Mouse (Mus musculus) CH12.LX (cell line): ENCODE results near the gene Pex7. TPM values are rescaled to one million over a fixed set of nuclear protein-coding genes. Genes with fewer than 3 reads are reported as not detected.

ENCODE experiments used
- DNase-seq: peaks from one replicate; pipeline ENCODE4 v3.0.0-alpha.2; 2013; ENCODE audit errors: extremely low read depth
- H3K27ac ChIP-seq: 2 replicates; pipeline ENCODE4 v1.5.1; 2012; ENCODE audit warnings: low read depth, mild to moderate bottlenecking, control low read depth, moderate library complexity; ENCODE audit not compliant: insufficient read depth
- H3K27me3 ChIP-seq: replicated peaks from 2 replicates; pipeline ENCODE3; 2012; ENCODE audit warnings: inconsistent platforms
- H3K36me3 ChIP-seq, 2 experiments: replicated peaks in 1 of 2; 2 replicates each; pipeline versions ENCODE3 to v1.6.1; 2012; ENCODE audit warnings: inconsistent platforms in 1 of 2, low read length in 1 of 2, mild to moderate bottlenecking in 1 of 2, mixed read lengths in 1 of 2, moderate library complexity in 1 of 2; ENCODE audit not compliant: control insufficient read depth in 1 of 2, insufficient read depth in 1 of 2
- H3K4me1 ChIP-seq, 2 experiments: 2 replicates each; pipeline ENCODE4 v1.6.1; 2012; ENCODE audit warnings: inconsistent platforms in 1 of 2, moderate library complexity in 1 of 2; ENCODE audit not compliant: insufficient read depth in 2 of 2, control insufficient read depth in 1 of 2
- H3K4me2 ChIP-seq: 2 replicates; pipeline ENCODE4 v1.6.1; 2012; ENCODE audit warnings: low read depth, mild to moderate bottlenecking, control low read depth; ENCODE audit not compliant: poor library complexity, insufficient read depth, severe bottlenecking
- H3K4me3 ChIP-seq, 3 experiments: fragments of 150-350 bp in 1 of 3; sonication (generic) in 1 of 3; replicated peaks in 1 of 3; 2 replicates each; pipeline versions ENCODE3 to v1.5.1; 2011 to 2012; ENCODE audit warnings: low read depth in 2 of 3, low read length in 2 of 3, mild to moderate bottlenecking in 2 of 3, moderate library complexity in 2 of 3, control low read depth in 1 of 3, improper control_type of control experiment in 1 of 3, inconsistent platforms in 1 of 3, mixed read lengths in 1 of 3; ENCODE audit not compliant: poor library complexity in 1 of 3
- H3K79me2 ChIP-seq: replicated peaks from 2 replicates; pipeline ENCODE4 v1.6.1; 2012; ENCODE audit warnings: mild to moderate bottlenecking, moderate library complexity; ENCODE audit not compliant: control insufficient read depth, poor library complexity, insufficient read depth, severe bottlenecking; ENCODE audit errors: extremely low read depth
- H3K9ac ChIP-seq: 2 replicates; pipeline ENCODE4 v1.6.1; 2012; ENCODE audit warnings: low read depth, mild to moderate bottlenecking, control low read depth, moderate library complexity; ENCODE audit not compliant: insufficient read depth
- H3K9me3 ChIP-seq: replicated peaks from 2 replicates; pipeline ENCODE3; 2012; ENCODE audit warnings: low read length, inconsistent platforms, mixed read lengths
- BHLHE40 ChIP-seq: IDR thresholded peaks from 2 replicates; pipeline ENCODE4 v1.6.1; 2011; ENCODE audit warnings: mild to moderate bottlenecking, low read depth, low read length, improper control_type of control experiment
- CTCF ChIP-seq, 2 experiments: IDR thresholded peaks in 1 of 2; conservative IDR thresholded peaks in 1 of 2; 2 replicates each; pipeline ENCODE4 v1.5.1; 2011 to 2012; ENCODE audit warnings: low read depth in 2 of 2, low read length in 2 of 2, improper control_type of control experiment in 1 of 2, inconsistent platforms in 1 of 2, mild to moderate bottlenecking in 1 of 2, moderate library complexity in 1 of 2
- ETS1 ChIP-seq: conservative IDR thresholded peaks from 2 replicates; pipeline ENCODE4 v1.6.1; 2012; ENCODE audit warnings: low read depth, mild to moderate bottlenecking, inconsistent platforms, low read length, improper control_type of control experiment, moderate library complexity
- GABPA ChIP-seq: IDR thresholded peaks from 2 replicates; pipeline ENCODE4 v1.6.1; 2012; ENCODE audit warnings: low read depth, low read length, improper control_type of control experiment, inconsistent platforms; ENCODE audit not compliant: insufficient replicate concordance
- IRF4 ChIP-seq: IDR thresholded peaks from 2 replicates; pipeline ENCODE4 v1.6.1; 2014; ENCODE audit warnings: low read depth, mild to moderate bottlenecking, inconsistent platforms, low read length, improper control_type of control experiment
- MAX ChIP-seq: IDR thresholded peaks from 2 replicates; pipeline ENCODE4 v1.6.1; 2011; ENCODE audit warnings: low read length, improper control_type of control experiment
- MAZ ChIP-seq: IDR thresholded peaks from 2 replicates; pipeline ENCODE4 v1.6.1; 2012; ENCODE audit warnings: low read depth, mild to moderate bottlenecking, inconsistent platforms, low read length, improper control_type of control experiment, moderate library complexity
- MEF2A ChIP-seq: IDR thresholded peaks from 2 replicates; pipeline ENCODE4 v1.6.1; 2014; ENCODE audit warnings: low read depth, mild to moderate bottlenecking, inconsistent platforms, low read length, improper control_type of control experiment, borderline replicate concordance
- MXI1 ChIP-seq: IDR thresholded peaks from 2 replicates; pipeline ENCODE4 v1.6.1; 2011; ENCODE audit warnings: mild to moderate bottlenecking, low read depth, low read length, improper control_type of control experiment
- MYC ChIP-seq: IDR thresholded peaks from 2 replicates; pipeline ENCODE4 v1.6.1; 2011; ENCODE audit warnings: low read depth, mild to moderate bottlenecking, improper control_type of control experiment, low read length
- POLR2A ChIP-seq: IDR thresholded peaks from 2 replicates; pipeline ENCODE4 v1.6.1; 2011; ENCODE audit warnings: low read depth, mild to moderate bottlenecking, improper control_type of control experiment, low read length
- SMC3 ChIP-seq: IDR thresholded peaks from 2 replicates; pipeline ENCODE4 v1.6.1; 2011; ENCODE audit warnings: low read depth, low read length, improper control_type of control experiment
- TCF12 ChIP-seq: IDR thresholded peaks from 2 replicates; pipeline ENCODE4 v1.6.1; 2014; ENCODE audit warnings: low read depth, mild to moderate bottlenecking, inconsistent platforms, low read length, improper control_type of control experiment
- ZNF384 ChIP-seq: IDR thresholded peaks from 2 replicates; pipeline ENCODE4 v1.6.1; 2012; ENCODE audit warnings: low read depth, low read length, improper control_type of control experiment, inconsistent platforms
- dilution Hi-C: fragments of 300-500 bp; cut with MboI; formaldehyde crosslinking; loops from 2 replicates; pipeline ENCODE4 v1.14.3; 2020; ENCODE audit warnings: low sequenced_read_pairs; ENCODE audit not compliant: extremely low pct_unique_long_range_greater_than_20kb, extremely low pct_ligation_motif_present
- in situ Hi-C: fragments of 300-500 bp; cut with MboI; formaldehyde crosslinking; loops from 3 replicates; pipeline ENCODE4 v1.14.3; 2019; ENCODE audit warnings: low sequenced_read_pairs, low pct_ligation_motif_present, low pct_unique_long_range_greater_than_20kb, mixed read lengths
- polyA plus RNA-seq: library from polyadenylated mRNA; unstranded; fragments of >175 nt; gene quantifications from 2 replicates; pipeline ENCODE4 v1.2.1, GENCODE M21; 2012; ENCODE audit warnings: low read depth; ENCODE audit not compliant: insufficient read length
- total RNA-seq, 2 experiments: library from RNA; depleted of rRNA; stranded (reverse); fragments of 300-350 nt in 1 of 2; fragments of >200 nt in 1 of 2; gene quantifications; 2 replicates each; pipeline ENCODE4 v1.2.3; 2012 to 2014

The Pex7 gene
- total and polyA plus RNA-seq, 3 experiments: 26.5 to 53.6 (median 30.2) TPM

GRCm38 (mm10) chr10:19941063-19941462, 33.6 kb upstream of the Pex7 start:
- Histone ChIP-seq H3K79me2 (peaks cover 73% of the 10 kb centered on the region), H3K27ac (peak overlapping the region; percentile 56)
- in situ Hi-C loops: no loop called here

GRCm38 (mm10) chr10:19940626-19941025, 33.1 kb upstream of the Pex7 start:
- H3K36me3 ChIP-seq: peaks cover 20 to 49% of the 10 kb centered on the region in 2 experiments
- H3K9ac ChIP-seq: peak overlapping the region; percentile 90
- peaks cover 13 to 69% of the 10 kb centered on the region in 2 experiments for H3K4me1 ChIP-seq
- in situ Hi-C loops: no loop called here
- DNase-seq: no peak
- H3K27me3 ChIP-seq: no peaks in the 10 kb centered on the region
- peak overlapping the region; percentile 34; the same call in 1 of the 2 replicates for H3K27ac ChIP-seq
- dilution Hi-C loops: no loop called here
- H3K4me2 ChIP-seq: peak overlapping the region; percentile 74
- peaks cover 73% of the 10 kb centered on the region for H3K79me2 ChIP-seq
- peak overlapping the region in 2 of 3 experiments; percentile 3 to 16 for H3K4me3 ChIP-seq
- TF ChIP-seq MAZ (0 out of 2 replicates have a peak, but pooled peaks have one; percentile 43), MAX (no peak)
- H3K9me3 ChIP-seq: no peaks in the 10 kb centered on the region

More at GRCm38 (mm10) chr10:19941063-19941462, 33.6 kb upstream of the Pex7 start:
- Histone ChIP-seq H3K9me3 (no peaks in the 10 kb centered on the region), H3K27me3 (no peaks in the 10 kb centered on the region), H3K4me3 (no peak overlapping the region), H3K4me2 (peak overlapping the region; percentile 52), H3K36me3 (peaks cover 20 to 53% of the 10 kb centered on the region in 2 experiments), H3K9ac (peak overlapping the region; percentile 16; the same call in 1 of the 2 replicates), H3K4me1 (peaks cover 13 to 72% of the 10 kb centered on the region in 2 experiments)
- TF ChIP-seq ZNF384 (no peak), TCF12 (0 out of 2 replicates have a peak, but pooled peaks have one; percentile 19), SMC3 (peak; percentile 10; the same call in 1 of the 2 replicates), CTCF (conservative IDR thresholded peaks at IDR 0.05 in 1 of 2, IDR thresholded peaks at IDR 0.05 in 1 of 2; ENCODE audit: low read depth in 2 of 2, low read length in 2 of 2) (peak in 1 of 2 experiments; percentile 26; a peak in 2 of 4 replicates), ETS1 (0 out of 2 replicates have a peak, but pooled peaks have one; percentile 26), MEF2A (0 out of 2 replicates have a peak, but pooled peaks have one; percentile 40), IRF4 (no peak), MXI1 (no peak), MYC (peak; percentile 62)
- dilution Hi-C loops: no loop called here
- no peak for DNase-seq

- H3K79me2 ChIP-seq: peaks cover 73% of the 10 kb centered on the region
- peaks cover 13 to 67% of the 10 kb centered on the region in 2 experiments for H3K4me1 ChIP-seq
- dilution Hi-C loops: no loop called here
Measured at GRCm38 (mm10) chr10:19940127-19940526, 32.6 kb upstream of the Pex7 start.

More at GRCm38 (mm10) chr10:19940127-19940526, 32.6 kb upstream of the Pex7 start:
- in situ Hi-C loops: no loop called here
- Histone ChIP-seq H3K27ac (peak overlapping the region; percentile 63), H3K9ac (peak overlapping the region; percentile 90), H3K9me3 (no peaks in the 10 kb centered on the region), H3K4me3 (peak overlapping the region in 2 of 3 experiments; percentile 0 to 19), H3K36me3 (peaks cover 15 to 44% of the 10 kb centered on the region in 2 experiments), H3K27me3 (no peaks in the 10 kb centered on the region), H3K4me2 (peak overlapping the region; percentile 74)
- TF ChIP-seq MYC: 0 out of 2 replicates have a peak, but pooled peaks have one; percentile 22
- TF ChIP-seq BHLHE40: peak; percentile 54
- TF ChIP-seq POLR2A: 0 out of 2 replicates have a peak, but pooled peaks have one; percentile 30
- TF ChIP-seq GABPA: no peak
- peak; percentile 12; the same call in 1 of the 2 replicates for TF ChIP-seq MXI1
- DNase-seq: no peak
